Mouse (Mus musculus) heart, postnatal 0 days (tissue): ENCODE measurements around the gene Adgrb2. TPM values are rescaled to one million over a fixed set of nuclear protein-coding genes. Genes with fewer than 3 reads are reported as not detected.

Source experiments
- ATAC-seq: fragments of 200-750 bp; cut with Nextera tagmentation; 2 replicates; pipeline ENCODE4 v1.8.0; 2017; ENCODE audit warnings: low read depth, moderate number of reproducible peaks, moderate library complexity; ENCODE audit not compliant: insufficient read depth
- DNase-seq: peaks from one replicate; pipeline ENCODE4 v3.0.0-alpha.2; 2016; ENCODE audit warnings: low spot score
- H3K27ac ChIP-seq: fragments of 300-500 bp; sonication (generic); 2 replicates; pipeline ENCODE4 v1.5.1; 2014; ENCODE audit warnings: low read depth, mild to moderate bottlenecking
- H3K27me3 ChIP-seq: fragments of 300-500 bp; sonication (generic); 2 replicates; pipeline ENCODE4 v1.6.1; 2014; ENCODE audit warnings: low read length, mixed read lengths; ENCODE audit not compliant: control insufficient read depth, insufficient read depth
- H3K36me3 ChIP-seq: fragments of 300-500 bp; sonication (generic); replicated peaks from 2 replicates; pipeline ENCODE4 v1.6.1; 2014; ENCODE audit warnings: low read length, mixed read lengths; ENCODE audit not compliant: control insufficient read depth, insufficient read depth
- H3K4me1 ChIP-seq: fragments of 300-500 bp; sonication (generic); 2 replicates; pipeline ENCODE4 v1.6.1; 2014; ENCODE audit warnings: antibody characterized with exemption; ENCODE audit not compliant: control insufficient read depth, insufficient read depth
- H3K4me2 ChIP-seq: fragments of 300-500 bp; sonication (generic); 2 replicates; pipeline ENCODE4 v1.6.1; 2014; ENCODE audit warnings: low read depth, mild to moderate bottlenecking, low read length, moderate library complexity
- H3K4me3 ChIP-seq: fragments of 300-500 bp; sonication (generic); 2 replicates; pipeline ENCODE4 v1.5.1; 2014; ENCODE audit warnings: low read depth, low read length
- H3K9ac ChIP-seq: fragments of 300-500 bp; sonication (generic); replicated peaks from 2 replicates; pipeline ENCODE4 v1.6.1; 2014; ENCODE audit warnings: low read depth, low read length, mixed read lengths
- H3K9me3 ChIP-seq: fragments of 300-500 bp; sonication (generic); replicated peaks from 2 replicates; pipeline ENCODE4 v1.6.1; 2016; ENCODE audit warnings: low read length; ENCODE audit not compliant: control insufficient read depth
- CTCF ChIP-seq: IDR thresholded peaks from 2 replicates; pipeline ENCODE4 v1.5.1; 2016; ENCODE audit warnings: antibody characterized with exemption, control low read depth, low read depth
- EP300 ChIP-seq: IDR thresholded peaks from 2 replicates; pipeline ENCODE4 v1.6.1; 2016; ENCODE audit warnings: antibody characterized with exemption, low read depth
- WGBS: fragments of 180-500 bp; shearing (Covaris S2); extraction: QIAGEN DNeasy Blood & Tissue Kit; methylation state at CpG from one replicate; pipeline ENCODE4 v1.1.7; 2014; 5-methylcytosine and 5-hydroxymethylcytosine counted together
- polyA plus RNA-seq: library from polyadenylated mRNA; unstranded; fragments of >200 nt; fragmentation: Nextera tagmentation; extraction: Ambion mirVana; gene quantifications from 2 replicates; pipeline ENCODE4 v1.2.1, GENCODE M21; 2015
- total RNA-seq: library from RNA; depleted of rRNA; stranded (reverse); fragments of >200 nt; gene quantifications from 2 replicates; pipeline ENCODE4 v1.2.3, GENCODE M21; 2014; ENCODE audit warnings: low replicate concordance

The Adgrb2 gene
- total and polyA plus RNA-seq, 2 experiments from 2014 or later, result 0.59 to 10.6 TPM

- TF ChIP-seq CTCF, result no peak
- TF ChIP-seq EP300, result no peak
- H3K27me3 ChIP-seq, result peaks cover 33% of the 10 kb centered on the region
- ATAC-seq, result no peak
These were observed 12.7 kb upstream of the Adgrb2 start for GRCm38 (mm10) chr4:129971989-129972388.

GRCm38 (mm10) chr4:129974285-129974684 lies 10.4 kb upstream of the Adgrb2 start:
- 56% methylated on average over 9 of the region's 9 CpGs for WGBS
- ATAC-seq, result no peak
- H3K4me1 ChIP-seq, result no peaks in the 10 kb centered on the region
- H3K4me2 ChIP-seq, result no peak overlapping the region
- H3K27me3 ChIP-seq, result peaks cover 33% of the 10 kb centered on the region
- TF ChIP-seq CTCF (no peak), EP300 (no peak)
- no peaks in the 10 kb centered on the region for H3K36me3 ChIP-seq
- no peak overlapping the region for H3K27ac ChIP-seq
- no peak overlapping the region for H3K9ac ChIP-seq
- H3K9me3 ChIP-seq, result no peaks in the 10 kb centered on the region
- no peak overlapping the region for H3K4me3 ChIP-seq
- no peak for DNase-seq

More at GRCm38 (mm10) chr4:129971989-129972388, 12.7 kb upstream of the Adgrb2 start:
- Histone ChIP-seq H3K9me3 (no peaks in the 10 kb centered on the region), H3K27ac (no peak overlapping the region), H3K4me2 (no peak overlapping the region), H3K4me1 (no peaks in the 10 kb centered on the region), H3K36me3 (no peaks in the 10 kb centered on the region), H3K9ac (no peak overlapping the region), H3K4me3 (no peak overlapping the region)
- 23% methylated on average over 7 of the region's 7 CpGs for WGBS
- no peak for DNase-seq

- Histone ChIP-seq H3K4me2 (no peak overlapping the region), H3K36me3 (no peaks in the 10 kb centered on the region), H3K4me1 (no peaks in the 10 kb centered on the region), H3K27me3 (peaks cover 41% of the 10 kb centered on the region), H3K9me3 (no peaks in the 10 kb centered on the region), H3K4me3 (no peak overlapping the region), H3K9ac (no peak overlapping the region), H3K27ac (no peak overlapping the region)
- no peak for DNase-seq
- 54% methylated on average over 4 of the region's 4 CpGs for WGBS
- no peak for TF ChIP-seq EP300
- TF ChIP-seq CTCF, result no peak
- ATAC-seq, result no peak
These were observed 7.4 kb upstream of the Adgrb2 start for GRCm38 (mm10) chr4:129977256-129977655.

- no peak for TF ChIP-seq EP300
- no peak for TF ChIP-seq CTCF
- 71% methylated on average over 4 of the region's 4 CpGs for WGBS
- Histone ChIP-seq H3K4me3 (no peak overlapping the region), H3K27me3 (peaks cover 41% of the 10 kb centered on the region), H3K4me1 (no peaks in the 10 kb centered on the region), H3K36me3 (no peaks in the 10 kb centered on the region), H3K9me3 (no peaks in the 10 kb centered on the region), H3K9ac (no peak overlapping the region), H3K27ac (no peak overlapping the region), H3K4me2 (no peak overlapping the region)
- DNase-seq (no peak), ATAC-seq (no peak)
These were observed 6.4 kb upstream of the Adgrb2 start for GRCm38 (mm10) chr4:129978227-129978626.

- 65% methylated on average over 4 of the region's 4 CpGs for WGBS
- Histone ChIP-seq H3K36me3 (no peaks in the 10 kb centered on the region), H3K4me2 (no peak overlapping the region), H3K9me3 (no peaks in the 10 kb centered on the region), H3K9ac (no peak overlapping the region), H3K4me3 (no peak overlapping the region), H3K27ac (no peak overlapping the region), H3K4me1 (peaks cover 2% of the 10 kb centered on the region), H3K27me3 (peaks cover 38% of the 10 kb centered on the region)
- DNase-seq (no peak), ATAC-seq (no peak)
- TF ChIP-seq EP300, result no peak
- TF ChIP-seq CTCF, result no peak
These were observed 5.7 kb upstream of the Adgrb2 start for GRCm38 (mm10) chr4:129978930-129979329.

- WGBS, result 72% methylated on average over 11 of the region's 11 CpGs
- Histone ChIP-seq H3K36me3 (no peaks in the 10 kb centered on the region), H3K4me2 (no peak overlapping the region), H3K27me3 (peaks cover 50% of the 10 kb centered on the region), H3K4me1 (peaks cover 21% of the 10 kb centered on the region), H3K4me3 (no peak overlapping the region), H3K9me3 (no peaks in the 10 kb centered on the region), H3K27ac (no peak overlapping the region), H3K9ac (no peak overlapping the region)
- TF ChIP-seq CTCF, result no peak
- no peak for TF ChIP-seq EP300
- ATAC-seq, result no peak
- DNase-seq, result no peak
These were observed 3.0 kb upstream of the Adgrb2 start for GRCm38 (mm10) chr4:129981657-129982056.
